Mouse (Mus musculus) thymus, postnatal 4 days (tissue): ENCODE results near the gene Epha6.

ENCODE experiments used
- DNase-seq: peaks from one replicate; pipeline ENCODE4 v3.0.0; 2021

Gene Epha6

DNA sequence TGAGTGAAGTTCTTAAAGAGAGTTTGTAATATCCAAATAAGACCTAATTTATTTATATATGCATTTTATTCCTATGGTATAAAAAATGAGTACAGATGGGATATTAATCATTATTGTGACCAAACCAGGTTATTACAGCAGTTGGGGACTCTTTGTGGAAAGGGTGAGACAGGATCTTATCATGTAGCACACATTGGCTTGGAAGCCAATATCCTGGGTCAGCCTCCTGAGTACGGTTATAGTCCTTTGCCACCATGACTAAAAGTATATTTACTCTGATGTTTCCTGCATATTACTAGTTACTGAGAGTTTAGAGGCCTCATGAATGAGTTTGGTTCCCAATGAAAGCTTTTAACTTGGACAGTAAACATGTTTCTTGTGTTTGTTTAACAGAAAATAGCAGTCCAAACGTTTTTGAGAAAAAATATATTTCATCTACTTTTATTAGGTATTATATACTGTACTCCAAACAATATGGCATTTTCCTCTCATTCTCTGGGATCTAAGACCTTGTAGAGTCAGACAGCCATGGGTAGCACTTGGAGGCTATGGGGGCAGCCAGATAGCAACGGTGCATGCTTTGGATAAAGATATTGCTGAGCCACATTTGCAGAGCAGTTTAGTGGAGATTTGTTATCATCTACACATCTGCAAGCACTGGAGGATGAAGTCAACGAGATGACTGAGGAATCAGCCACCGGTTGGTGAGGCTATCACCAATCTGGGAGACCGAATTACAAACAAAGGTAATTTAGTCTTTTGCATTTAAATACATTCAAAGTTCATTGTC is 340.4 kb downstream of the Epha6 start:
- no peak for DNase-seq

DNA sequence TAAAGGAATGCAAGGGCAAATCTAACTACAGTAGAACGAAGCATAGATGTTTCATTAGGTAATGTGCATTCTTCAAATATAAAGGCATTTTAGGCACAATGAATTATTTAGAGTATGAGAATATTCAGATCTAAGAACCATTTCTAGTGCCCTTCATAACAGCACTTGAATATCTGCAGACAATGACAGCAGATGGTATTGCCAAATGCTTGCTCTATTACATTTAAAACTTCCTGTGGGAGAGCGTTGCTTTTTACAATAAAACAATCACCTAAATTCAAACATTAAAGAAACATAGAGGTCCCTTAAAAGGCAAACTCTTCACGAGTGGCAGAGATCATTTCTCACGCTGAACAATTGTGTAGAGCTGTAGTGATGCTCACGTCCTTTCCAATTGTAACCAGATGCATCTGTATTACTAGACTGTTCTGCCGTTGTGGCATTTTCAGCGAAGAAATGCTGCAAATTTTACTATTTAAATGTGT is 347.1 kb downstream of the Epha6 start:
- no peak for DNase-seq

DNA sequence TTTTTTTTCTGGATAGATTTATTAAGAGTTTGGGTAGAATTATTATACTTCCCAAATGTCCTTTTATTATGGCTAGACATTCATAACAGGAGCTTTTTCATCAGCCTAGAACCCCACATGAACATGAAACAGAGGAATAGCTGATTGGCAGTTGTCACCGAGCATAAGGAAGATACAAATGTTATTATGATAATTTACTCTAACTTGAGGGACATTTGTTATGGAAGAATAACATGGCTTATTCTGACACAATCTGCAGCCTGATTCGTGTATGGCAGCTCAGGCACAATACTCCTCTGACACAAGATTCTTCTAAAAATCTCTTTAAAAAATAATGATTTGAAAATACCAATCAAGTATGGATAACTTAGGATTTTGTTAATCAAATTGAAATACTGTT is 347.7 kb downstream of the Epha6 start:
- no peak for DNase-seq

DNA sequence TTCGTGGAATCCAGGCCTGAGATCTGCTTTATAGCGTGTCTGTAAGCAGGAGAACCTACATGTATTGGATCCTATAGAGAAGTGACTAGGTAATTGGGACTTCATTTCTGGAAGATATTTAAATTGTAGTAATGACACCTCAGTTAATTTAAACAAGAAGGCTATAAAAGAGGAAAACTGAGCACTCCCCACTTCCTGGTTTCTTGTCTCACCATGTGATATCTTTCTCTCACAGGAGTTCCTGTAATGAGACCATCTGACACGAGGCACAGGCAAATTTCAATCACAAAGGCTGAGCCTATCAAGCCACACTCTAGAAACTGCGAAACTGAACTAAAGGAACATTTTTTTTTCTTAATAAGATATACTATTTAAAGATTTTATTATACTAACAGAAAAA is 348.3 kb downstream of the Epha6 start:
- DNase-seq, result no peak

DNA sequence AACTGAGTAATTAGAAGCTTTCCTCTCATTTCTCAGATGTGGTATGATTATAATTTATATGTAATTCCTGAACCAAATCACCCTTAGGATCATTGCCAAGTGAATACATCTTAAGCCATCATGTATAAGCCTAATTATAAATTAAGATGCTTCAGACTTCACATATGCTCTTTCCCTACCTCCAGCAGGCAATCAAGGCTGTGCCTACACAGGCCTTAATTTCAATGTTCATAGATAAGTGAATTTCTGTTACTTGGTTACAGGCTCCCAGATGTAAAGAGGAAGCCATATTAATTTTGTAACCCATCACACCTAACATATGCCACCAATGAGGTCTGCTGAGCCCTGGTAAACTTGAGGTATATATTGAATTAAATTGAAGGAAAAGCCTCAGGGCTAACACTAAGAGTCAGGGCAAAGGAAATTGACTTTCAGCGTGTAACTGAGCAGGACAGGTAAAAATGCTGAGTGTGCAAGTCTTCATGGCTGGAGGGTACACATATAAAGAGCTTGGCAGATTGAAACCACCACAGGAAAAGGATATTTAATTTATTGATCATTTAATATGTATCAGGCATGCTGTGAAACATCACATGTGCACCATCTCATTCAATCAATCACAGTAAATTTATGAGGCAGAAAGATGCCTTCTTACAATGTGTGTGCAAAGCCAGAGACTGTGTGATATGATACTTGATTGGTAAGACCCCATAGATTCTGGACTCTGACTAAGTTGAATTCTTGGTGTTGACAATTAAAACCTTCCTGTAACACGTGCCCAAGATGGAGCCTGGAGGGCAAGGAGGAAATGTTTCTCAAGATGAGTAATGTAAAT is 365.8 kb downstream of the Epha6 start:
- no peak for DNase-seq

DNA sequence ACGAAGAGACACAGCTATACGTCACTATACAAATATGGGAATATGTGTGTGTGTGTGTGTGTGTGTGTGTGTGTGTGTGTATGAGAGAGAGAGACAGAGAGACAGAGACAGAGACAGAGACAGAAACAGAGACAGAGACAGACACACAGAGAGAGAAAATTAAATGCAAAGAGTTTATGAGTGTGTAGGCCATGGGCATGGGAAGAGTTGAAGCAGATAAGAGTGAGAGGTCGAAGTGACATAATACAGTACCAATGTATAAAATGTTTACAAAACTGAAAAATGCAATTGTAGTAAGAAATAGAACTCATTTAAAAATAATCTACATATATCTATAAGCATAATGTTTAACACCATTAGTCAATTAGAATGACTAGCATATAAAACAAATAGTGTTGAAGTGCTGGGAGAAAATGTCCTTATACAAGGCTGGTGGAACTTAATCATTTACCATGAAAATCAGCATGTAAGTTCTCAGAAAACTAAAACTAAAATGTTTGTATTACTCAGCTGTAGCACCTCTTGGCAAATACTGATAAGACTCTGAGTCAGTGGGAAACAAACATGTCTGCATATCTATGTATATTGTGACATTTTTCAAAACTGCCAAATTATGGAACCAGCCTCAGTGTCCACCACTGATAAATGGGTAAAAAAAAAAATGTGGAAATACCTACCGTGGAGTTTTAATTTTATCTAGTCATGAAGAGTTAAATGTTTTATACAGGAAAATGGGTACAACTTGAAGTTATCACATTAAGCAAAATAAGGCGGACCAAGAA is 371.2 kb downstream of the Epha6 start:
- DNase-seq, result no peak

DNA sequence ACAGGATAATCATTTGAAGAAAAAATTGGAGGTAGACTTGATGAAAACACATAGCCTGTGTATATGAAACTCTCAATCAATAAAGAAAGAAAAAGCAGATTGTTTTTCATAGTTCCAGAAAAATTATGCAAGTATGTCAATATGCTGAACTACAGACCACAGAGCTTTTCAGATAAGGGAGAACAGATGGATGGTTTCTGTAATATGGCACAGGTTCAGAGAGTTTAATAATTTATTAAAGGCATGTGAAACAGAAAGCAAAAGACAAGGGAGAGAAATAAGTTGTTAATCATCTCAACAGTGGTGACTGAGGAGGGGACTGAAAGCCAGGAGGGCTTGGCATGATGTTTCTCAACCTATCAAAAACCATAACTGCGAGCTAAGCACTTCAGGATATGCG is 372.3 kb downstream of the Epha6 start:
- DNase-seq, result no peak

DNA sequence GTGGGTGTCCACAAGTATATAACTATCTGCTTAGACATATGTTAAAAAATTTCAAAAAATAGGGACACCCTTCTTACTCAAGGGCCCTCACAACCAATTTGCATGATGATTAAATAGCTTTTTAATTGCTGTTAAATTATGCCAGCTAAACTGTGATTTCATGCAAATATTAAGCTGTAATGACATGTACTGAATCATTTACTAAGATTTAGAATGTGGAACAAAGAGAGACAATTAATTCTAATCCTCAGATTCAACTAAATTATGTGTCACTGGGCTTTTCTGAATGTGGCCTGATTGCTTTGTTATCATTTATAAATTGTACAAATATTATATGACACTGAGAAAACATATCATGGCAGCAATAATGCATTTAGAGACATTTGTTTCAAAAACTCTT is 396.2 kb downstream of the Epha6 start:
- no peak for DNase-seq

DNA sequence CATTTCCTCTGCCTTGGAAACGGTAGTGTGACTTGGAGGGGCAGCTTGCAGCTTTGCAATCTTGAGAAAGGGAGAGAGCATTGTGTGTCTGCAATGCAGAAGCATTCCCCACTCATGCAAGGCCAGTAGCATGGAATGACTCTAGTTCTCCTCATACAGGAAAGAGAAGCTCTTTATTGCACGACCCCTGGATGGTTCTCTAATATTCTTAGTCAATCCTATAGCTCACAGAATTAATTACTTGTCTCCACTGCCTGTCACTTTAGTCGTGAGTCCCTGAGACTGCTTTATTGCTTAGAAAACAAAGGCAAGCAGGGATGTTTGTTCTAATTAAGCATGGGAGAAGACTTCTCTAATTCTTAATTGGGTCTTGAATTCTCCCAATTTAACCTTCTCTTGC is 429.8 kb downstream of the Epha6 start:
- DNase-seq, result no peak

DNA sequence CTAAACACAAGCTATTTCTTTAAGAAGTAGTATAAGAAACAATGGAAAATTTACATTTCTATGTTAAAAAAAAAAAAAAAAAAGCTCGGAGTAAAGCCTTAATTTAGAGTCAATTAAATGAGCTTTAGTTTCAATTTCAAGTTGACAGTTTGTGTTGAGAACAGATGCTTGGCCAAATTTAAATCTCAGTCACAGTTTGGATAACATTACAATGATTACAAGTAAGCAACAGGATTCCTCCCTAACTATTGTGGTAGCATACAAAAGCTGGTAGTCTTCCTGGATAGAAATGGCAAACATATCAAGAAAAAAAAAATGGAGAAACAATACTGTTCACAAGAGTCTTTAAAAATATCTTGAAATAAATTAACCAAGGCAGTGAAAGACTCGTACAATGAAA is 452.9 kb downstream of the Epha6 start:
- DNase-seq, result no peak

DNA sequence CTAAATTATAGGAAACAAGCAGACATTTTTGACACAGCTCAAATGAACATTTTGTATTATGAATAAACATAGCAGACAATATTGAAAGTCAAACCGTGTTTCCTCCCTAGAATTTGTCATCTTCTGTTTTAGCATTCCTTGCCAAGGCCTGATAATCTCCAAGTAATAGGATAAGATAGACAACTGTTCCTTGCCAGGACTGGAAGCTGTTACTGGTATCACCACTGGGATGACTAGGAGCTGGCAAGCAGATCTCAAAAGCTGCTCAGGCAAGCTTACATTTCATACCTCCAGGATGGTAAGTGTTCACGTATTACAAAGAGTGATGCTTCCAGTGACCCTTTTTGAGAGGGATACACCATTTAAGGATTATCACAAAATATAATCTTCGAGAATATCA is 461.0 kb downstream of the Epha6 start:
- DNase-seq, result no peak

DNA sequence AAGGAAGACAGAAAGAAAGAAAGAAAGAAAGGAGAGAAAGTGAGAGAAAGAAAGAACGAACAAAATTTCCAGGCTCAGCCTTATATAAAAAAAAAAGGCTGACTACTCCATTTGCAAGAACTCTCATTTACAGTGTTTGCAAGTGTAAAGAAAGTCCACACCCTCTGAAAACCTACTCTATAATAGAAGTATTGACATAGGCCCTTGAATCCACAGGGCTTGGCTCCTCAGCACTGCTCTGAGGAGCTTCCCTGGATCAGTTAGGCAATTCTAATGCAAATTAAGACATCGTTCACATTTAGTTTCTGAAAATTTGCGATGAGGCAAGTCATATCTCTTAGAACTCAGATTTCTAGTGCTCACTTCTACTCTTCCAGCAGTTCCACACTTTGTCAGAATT is 483.9 kb downstream of the Epha6 start:
- no peak for DNase-seq

DNA sequence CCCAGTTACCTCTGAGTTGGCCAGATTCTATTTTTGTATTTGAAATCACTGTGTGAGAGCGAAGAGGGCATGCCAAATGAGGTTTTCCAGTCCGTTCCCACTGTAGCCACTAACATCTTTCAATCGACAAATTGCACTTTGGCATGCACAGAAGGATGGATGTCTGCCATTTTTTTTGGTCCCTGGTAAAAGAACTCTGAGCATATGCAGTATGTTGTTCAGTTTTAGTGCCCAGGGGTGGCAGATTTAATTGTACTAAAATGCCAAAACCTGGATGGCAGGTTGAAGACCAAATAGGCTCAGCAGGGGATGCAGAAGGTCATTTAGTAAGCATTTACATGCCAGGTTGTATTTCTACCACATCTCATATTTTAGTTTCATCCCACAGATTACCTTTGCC is 503.1 kb downstream of the Epha6 start:
- no peak for DNase-seq

DNA sequence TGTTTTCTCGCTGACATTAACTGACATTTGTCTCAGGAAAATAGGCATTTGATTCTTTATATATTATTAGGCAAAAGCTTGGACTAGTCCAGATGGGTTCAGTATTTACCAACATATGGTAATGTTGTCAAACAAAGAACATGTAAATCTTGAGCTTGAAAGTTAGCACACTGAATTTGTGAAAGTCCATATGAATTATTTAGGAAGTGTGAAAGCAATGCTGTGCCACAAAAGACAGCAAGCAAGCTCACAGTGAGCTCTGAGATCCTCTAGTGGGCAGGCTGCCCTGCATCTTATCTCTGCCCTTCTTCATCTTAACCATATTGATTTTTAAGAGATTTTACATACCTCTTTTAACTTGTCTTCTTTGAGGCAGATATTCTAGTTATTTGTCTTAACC is 510.0 kb downstream of the Epha6 start:
- DNase-seq, result no peak

DNA sequence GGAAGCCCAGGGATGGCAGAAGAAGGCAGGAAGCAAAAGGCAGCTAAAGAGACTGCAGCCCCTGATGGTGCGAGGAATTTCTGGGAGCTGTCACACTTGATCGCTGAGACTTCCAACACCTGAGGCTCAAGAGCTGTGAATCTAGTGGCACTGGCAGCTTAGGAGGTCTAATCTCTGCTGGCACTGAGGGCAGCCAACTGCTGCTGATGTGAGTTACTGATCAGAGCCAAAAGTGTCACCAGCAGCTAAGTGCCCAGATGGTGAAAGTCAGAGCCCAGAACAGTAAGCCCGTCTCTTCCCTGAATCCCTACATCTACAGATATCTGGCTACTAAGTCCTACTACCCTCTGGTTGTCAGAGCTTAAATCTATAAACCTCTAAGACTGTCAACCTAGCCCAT is 518.4 kb downstream of the Epha6 start:
- DNase-seq, result no peak

DNA sequence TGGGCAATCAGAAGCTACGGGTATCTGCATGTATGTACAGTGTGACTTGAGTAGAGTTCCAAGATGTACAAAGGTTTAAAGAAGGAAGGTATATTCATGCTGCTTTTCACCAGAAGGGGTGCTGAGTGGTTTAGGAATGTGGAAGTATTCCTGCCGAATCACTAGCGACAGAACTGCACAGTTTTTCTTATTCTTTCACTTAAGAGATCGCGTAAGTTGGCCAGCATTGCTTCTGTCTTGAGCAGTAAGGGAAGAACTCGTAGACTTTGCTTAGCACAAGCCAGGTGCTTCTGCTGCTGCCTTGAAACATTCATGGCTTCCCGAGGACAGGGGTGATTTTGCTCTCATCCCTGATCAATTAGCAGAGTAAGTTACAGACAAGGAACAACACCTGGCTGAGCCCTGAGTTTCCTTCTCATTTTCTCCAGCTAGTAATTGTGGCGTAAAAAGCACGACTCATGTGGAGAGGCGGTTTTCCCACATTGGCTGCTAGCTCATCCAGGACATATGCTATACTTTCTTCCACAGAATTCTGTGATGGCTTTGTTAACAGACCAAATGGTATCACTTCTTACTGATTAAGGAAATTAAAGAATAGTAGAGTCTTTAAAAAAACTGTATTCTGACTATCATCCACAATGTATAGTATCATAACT is 534.7 kb downstream of the Epha6 start:
- DNase-seq, result no peak

DNA sequence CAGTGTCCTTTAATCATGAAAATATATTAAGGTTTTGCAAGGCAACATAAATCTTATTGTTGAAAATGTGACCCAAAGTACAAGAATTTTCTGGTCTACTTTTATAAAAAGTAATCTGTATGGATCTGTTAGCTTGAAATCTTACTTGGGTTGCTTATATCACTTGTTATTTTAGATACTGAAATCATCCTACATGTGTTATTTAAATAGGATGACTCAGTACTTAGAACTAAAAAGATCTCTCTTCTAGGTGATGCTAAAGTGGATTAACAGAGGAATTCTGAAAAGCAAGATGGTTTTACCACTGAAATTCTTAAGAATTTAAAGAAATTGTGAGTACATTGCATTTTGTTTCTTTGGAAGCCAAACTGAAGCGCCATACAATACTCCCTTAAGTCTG is 561.5 kb downstream of the Epha6 start:
- no peak for DNase-seq

DNA sequence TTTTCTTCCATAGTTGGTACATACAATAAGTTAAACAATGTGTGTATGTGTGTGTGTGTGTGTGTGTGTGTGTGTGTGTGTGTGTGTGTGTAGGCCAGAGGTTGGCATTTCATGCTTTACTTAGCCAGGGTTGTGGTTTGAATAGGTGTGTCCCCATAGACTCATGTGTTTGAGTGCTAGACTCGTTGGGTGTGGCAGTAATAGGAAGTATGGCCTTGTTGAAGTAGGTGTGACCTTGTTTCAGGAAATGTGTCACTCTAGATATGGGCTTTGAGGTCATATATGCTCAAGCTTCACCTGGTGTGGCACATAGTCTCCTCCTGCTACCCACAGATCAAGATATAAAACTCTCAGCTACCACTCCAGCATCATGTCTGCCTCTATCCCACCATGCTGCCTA is 577.0 kb downstream of the Epha6 start:
- no peak for DNase-seq

DNA sequence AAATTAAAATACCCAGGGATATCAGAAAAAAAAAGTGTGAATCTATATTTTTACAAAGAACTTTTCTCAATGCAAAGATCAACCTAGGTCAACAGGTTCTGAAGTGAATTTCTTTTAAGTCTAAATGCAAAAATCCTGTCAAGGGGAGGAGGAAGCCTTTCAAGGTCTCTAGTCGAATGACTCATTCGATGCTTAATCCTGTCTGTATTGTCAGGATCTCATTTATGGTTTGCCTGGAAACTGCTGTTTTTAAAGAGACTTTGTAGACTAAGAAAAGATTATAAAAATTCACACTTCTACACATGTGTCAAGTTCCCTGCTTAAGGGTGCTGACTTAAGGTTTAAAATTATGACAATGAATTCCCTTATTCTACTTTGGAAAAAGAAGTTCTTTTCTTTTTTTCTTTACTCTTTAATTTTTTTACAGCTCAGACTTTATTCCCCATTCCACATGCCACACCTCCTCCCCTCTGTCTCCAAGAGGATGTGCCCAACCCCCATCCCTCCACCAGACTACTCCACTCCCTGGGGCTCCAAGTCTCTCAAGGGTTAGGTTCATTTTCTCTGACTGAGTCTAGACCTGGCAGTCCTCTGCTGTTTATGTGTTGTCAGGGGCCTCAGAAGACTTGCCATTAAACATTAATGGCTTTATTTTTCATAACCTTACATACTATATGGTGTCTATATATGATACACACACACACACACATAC is 598.3 kb downstream of the Epha6 start:
- no peak for DNase-seq

DNA sequence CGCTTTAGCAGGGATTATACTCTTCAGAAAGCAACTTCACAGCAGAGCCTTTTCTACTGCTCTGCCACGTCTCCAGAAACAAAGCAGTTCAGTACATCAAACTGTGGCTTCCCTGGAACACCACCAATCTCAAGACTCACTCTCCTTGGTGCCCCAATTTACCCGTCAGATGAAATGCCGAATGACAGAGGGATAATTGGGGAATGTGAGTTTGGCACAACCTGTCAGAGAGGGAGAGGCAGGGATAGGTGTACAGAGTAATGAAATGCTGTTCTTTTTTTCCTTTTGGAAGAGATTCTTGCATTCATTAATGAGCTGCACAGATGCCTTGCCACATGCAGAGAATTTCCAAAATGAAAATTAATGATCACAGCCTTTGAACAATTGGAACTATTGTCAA is 635.5 kb downstream of the Epha6 start:
- DNase-seq, result no peak

DNA sequence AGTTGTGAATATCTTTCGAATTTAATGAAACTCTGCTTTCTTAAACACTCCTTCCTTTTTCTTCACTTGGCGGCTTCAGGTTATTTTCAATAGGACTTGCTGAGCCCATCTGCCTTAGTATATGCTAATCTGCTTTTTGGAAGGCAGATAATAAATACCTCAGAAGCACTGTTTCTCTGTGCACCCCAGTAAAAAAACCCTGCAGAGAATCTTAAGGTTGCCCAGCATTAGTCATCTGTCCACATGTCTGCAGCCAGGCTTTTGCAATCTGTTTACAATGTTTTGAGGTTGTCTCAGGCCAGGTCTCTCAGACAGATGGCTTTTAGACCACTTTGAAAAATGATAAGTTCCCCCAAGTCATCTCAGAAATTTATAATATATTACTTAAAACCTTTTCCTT is 649.6 kb downstream of the Epha6 start:
- no peak for DNase-seq

DNA sequence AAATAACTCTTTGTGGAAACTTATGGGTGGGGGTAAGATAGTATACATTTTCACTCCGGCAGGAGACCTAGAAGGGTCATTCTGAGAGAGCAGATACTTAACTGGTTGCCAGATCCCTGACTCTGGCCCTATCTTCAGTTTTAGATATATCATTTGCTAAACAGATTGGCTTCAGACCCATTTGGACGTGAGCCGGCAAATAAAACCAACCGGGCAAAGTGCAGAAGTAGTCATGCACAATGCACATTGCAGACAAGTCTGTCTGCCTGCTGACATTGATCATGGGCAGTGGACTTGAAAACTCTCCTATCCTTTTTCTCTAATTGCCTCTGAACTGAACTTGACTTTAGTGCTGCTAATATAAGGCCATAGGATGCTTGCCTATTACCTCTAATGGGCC is 681.6 kb downstream of the Epha6 start:
- no peak for DNase-seq
